Mouse (Mus musculus) cerebellum, adult 2 months (tissue): ENCODE results near the gene Nup153. TPM values are rescaled to one million over a fixed set of nuclear protein-coding genes. Genes with fewer than 3 reads are reported as not detected.

Source experiments
- DNase-seq, 2 experiments: peaks; one replicate each; pipeline ENCODE4 v3.0.0; 2021
- H3K27ac ChIP-seq: fragments of 200-500 bp; 2 replicates; pipeline ENCODE4 v1.5.1; 2012; ENCODE audit warnings: low read length, control low read depth, inconsistent platforms; ENCODE audit not compliant: insufficient read depth
- H3K27me3 ChIP-seq: fragments of 200-500 bp; 2 replicates; pipeline ENCODE4 v1.6.1; 2012; ENCODE audit warnings: inconsistent platforms, mild to moderate bottlenecking, low read length, moderate library complexity; ENCODE audit not compliant: control insufficient read depth, insufficient read depth
- H3K4me1 ChIP-seq: fragments of 200-500 bp; 2 replicates; pipeline ENCODE4 v1.6.1; 2011; ENCODE audit warnings: low read length; ENCODE audit not compliant: control insufficient read depth, insufficient read depth
- H3K4me3 ChIP-seq: fragments of 200-500 bp; replicated peaks from 2 replicates; pipeline ENCODE3; 2011; ENCODE audit warnings: mild to moderate bottlenecking, low read depth, low read length, control low read depth; ENCODE audit not compliant: insufficient read depth
- CTCF ChIP-seq: fragments of 200-500 bp; IDR thresholded peaks from 2 replicates; pipeline ENCODE4 v1.5.1; 2011; ENCODE audit warnings: low read depth, mild to moderate bottlenecking, control low read depth, low read length, moderate library complexity, borderline replicate concordance; ENCODE audit not compliant: insufficient read depth
- POLR2A ChIP-seq: fragments of 200-500 bp; IDR thresholded peaks from 2 replicates; pipeline ENCODE4 v1.6.1; 2011; ENCODE audit warnings: low read length, control low read depth, borderline replicate concordance; ENCODE audit not compliant: insufficient read depth
- WGBS: fragments of 180-500 bp; shearing (Covaris S2); methylation state at CpG from one replicate; pipeline ENCODE4 v1.1.7; 2018; 5-methylcytosine and 5-hydroxymethylcytosine counted together
- polyA plus RNA-seq: library from polyadenylated mRNA; depleted of rRNA; stranded (reverse); fragments of >200 nt; gene quantifications from 2 replicates; pipeline ENCODE4 v1.2.3, GENCODE M21; 2012

Nup153 gene
- polyA plus RNA-seq, 1 experiment, result 33.8 TPM

DNA sequence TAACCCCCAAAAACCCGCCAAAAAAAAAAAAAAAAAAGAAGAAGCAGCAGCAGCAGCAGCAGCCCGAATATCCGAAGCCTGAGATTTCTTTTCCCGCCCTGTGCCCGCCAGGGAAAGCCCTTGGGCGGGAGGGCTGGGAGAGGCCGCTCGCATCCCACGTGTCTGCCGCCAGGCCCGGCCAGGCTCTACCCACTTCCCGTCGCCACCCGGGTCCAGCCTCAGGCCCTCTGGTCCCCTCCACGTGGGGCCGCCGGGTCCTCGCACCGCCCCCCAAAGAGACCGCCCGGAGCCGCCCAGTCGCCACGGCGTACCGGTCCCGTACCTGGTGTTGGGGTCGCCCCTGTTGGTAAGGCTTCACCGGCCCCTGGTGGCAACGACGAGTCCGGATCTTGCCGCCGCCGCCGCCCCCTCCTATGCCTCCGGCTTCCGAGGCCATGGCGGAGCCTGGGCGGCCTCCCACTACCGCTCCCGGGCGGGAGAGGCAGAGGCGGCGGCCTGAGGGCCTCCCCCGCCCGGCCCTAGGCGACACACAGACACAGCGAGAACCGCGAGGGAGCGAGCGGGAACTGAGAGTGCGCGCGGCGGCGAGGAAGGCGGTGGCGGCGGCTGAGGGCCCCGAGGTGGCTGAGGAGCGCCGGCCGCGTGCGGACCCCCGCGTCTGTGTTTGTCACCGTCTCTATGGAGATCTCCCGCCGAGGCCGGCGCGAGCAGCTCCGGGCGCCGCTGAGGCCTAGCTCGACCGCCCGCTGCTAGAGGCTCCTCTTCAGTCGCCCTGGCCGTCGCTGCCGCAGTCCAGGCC is 503 bp downstream of the Nup153 start:
- Histone ChIP-seq H3K27me3 (no peaks in the 10 kb centered on the region), H3K4me1 (no peaks in the 10 kb centered on the region; the same call in 1 of the 2 replicates), H3K4me3 (peak overlapping the region; percentile 73), H3K27ac (peak overlapping the region; percentile 52)
- under 1% methylated on average over 85 of the region's 85 CpGs for WGBS
- no peak for DNase-seq
- TF ChIP-seq POLR2A, result no peak
- no peak for TF ChIP-seq CTCF

DNA sequence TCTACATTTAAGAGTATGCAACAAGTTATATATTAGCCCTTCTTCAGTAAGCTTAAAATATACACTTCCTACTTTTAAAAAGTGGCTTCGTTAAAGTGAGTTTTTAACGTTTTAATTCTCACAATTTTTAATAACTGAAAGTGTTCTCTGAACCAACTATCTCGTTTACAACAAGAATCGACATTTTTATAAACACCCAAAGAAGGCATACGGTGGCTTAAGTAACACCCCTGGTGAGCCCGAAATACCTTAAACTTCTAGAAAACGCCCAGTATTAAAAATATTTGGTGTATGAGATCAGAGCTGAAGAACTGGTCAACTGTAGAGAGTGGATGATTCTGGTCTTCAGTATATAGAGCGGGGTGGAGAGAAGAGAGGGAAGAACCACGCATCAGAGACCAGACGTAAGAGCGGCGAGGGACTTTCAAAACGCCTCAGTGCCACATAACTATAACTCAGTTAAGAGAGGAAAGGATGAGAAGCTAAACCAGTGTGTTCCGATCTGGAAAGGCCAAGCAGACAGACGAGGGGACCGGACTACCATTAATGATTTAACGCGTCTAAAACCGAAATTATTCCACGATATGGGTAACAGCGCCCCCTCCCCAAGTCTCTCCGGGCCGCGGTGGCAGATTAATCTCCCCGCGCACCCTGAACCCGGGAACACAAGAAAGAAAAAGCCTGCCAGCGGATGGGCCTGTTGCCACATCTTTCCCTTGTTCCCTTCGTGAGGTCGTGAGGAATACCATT is 1.3 kb downstream of the Nup153 start:
- no peak for DNase-seq
- Histone ChIP-seq H3K4me3 (peak overlapping the region; percentile 73), H3K4me1 (no peaks in the 10 kb centered on the region; the same call in 1 of the 2 replicates), H3K27me3 (no peaks in the 10 kb centered on the region), H3K27ac (no peak overlapping the region)
- no peak for TF ChIP-seq CTCF
- no peak for TF ChIP-seq POLR2A
- under 1% methylated on average over 30 of the region's 30 CpGs for WGBS

DNA sequence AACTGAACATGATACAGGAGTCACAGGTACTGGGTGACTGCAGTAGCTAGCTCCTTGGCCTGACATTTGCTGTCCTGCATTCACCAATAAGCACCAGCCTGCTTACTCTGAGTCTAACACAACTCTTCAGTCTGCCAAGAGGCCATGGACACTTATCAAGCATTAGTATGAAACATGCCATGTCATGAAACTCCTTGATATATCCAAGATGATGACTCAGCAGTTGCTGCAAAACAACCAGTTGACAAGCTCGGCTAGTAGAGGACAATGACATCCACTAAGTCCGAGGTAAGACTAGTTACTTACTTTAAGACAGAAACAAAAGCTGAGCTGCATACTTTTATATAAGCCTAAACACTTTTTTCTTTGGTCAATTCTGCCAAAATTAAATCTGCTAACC is 2.5 kb downstream of the Nup153 start:
- TF ChIP-seq POLR2A (no peak), CTCF (no peak)

DNA sequence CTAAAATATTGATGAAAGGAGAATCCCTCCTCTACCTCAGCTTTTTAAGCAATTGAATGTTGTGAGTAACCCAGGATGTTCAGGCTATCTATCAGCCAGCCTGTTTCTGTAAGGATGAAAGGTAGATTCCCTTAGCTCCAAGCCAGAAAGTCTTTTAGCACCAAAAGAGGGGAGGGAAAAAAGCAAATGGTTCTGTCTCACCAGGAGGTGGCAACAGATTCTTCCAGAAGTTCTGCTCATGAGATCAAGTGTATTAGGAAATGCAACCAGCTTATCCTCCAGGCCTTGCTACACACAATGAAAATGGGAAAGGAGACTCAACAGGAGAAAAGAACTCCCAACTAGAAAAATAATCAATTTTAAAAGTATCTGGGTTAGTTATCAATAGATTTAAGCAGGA is 3.4 kb downstream of the Nup153 start:
- no peak overlapping the region for H3K4me3 ChIP-seq
- H3K27ac ChIP-seq, result no peak overlapping the region
- TF ChIP-seq CTCF, result no peak
- no peak for TF ChIP-seq POLR2A
- H3K27me3 ChIP-seq, result no peaks in the 10 kb centered on the region
- H3K4me1 ChIP-seq, result no peaks in the 10 kb centered on the region; the same call in 1 of the 2 replicates
- DNase-seq, result no peak

More for the DNA sequence above, 2.5 kb downstream of the Nup153 start:
- no peak overlapping the region for H3K4me3 ChIP-seq
- no peaks in the 10 kb centered on the region for H3K27me3 ChIP-seq
- no peaks in the 10 kb centered on the region; the same call in 1 of the 2 replicates for H3K4me1 ChIP-seq
- no peak overlapping the region for H3K27ac ChIP-seq
- no peak for DNase-seq
- 16% methylated on average over 2 of the region's 2 CpGs for WGBS

DNA sequence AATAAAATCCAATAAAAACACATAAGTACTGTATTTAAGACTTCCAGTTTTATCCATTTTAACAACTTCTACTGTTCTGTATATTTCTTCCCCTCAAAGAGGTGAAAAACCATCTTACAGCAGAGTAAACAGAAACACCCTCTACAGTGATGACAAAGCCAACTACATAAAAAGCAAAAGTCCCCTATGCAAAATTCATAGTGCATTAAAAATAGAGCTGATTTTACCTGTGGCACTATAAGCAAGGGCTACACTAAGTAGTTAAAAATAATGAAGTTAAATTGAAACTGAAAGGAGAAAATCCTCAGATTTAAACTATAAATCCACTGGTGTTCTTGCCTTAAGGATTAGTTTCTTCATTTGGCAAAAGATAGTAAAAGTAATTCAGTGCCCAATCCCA is 6.7 kb downstream of the Nup153 start:
- DNase-seq, result no peak
- no peak overlapping the region for H3K4me3 ChIP-seq
- TF ChIP-seq POLR2A, result no peak
- no peak overlapping the region for H3K27ac ChIP-seq
- peaks cover 2% of the 10 kb centered on the region; the same call in 1 of the 2 replicates for H3K4me1 ChIP-seq
- H3K27me3 ChIP-seq, result no peaks in the 10 kb centered on the region

DNA sequence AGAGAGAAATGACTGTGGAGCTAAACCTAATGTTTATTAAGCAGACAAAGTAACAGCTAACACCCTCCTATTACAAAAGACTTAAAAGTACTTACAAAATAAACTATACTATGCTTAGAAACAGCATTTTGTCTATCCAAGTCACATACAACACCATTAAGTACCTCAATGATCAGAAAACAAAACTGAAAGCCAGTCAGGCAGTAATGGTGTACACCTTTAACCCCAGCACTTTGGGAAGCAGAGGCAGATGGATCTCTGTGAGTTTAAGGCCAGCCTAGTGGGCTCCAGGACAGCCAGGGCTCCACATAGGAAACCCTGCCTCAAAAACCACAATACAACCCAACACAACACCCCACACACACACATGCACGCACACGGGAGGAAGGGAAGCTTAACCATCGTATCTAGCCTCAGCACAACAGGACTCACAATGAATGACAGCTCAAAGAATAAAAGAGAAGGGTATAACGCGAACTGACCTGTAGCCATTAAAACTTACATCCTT is 8.8 kb downstream of the Nup153 start:
- no peak overlapping the region for H3K27ac ChIP-seq
- peaks cover 2% of the 10 kb centered on the region; the same call in 1 of the 2 replicates for H3K4me1 ChIP-seq
- WGBS, result 68% methylated on average over 5 of the region's 5 CpGs
- no peak for DNase-seq
- no peak for TF ChIP-seq CTCF
- no peak for TF ChIP-seq POLR2A
- no peaks in the 10 kb centered on the region for H3K27me3 ChIP-seq
- H3K4me3 ChIP-seq, result no peak overlapping the region

DNA sequence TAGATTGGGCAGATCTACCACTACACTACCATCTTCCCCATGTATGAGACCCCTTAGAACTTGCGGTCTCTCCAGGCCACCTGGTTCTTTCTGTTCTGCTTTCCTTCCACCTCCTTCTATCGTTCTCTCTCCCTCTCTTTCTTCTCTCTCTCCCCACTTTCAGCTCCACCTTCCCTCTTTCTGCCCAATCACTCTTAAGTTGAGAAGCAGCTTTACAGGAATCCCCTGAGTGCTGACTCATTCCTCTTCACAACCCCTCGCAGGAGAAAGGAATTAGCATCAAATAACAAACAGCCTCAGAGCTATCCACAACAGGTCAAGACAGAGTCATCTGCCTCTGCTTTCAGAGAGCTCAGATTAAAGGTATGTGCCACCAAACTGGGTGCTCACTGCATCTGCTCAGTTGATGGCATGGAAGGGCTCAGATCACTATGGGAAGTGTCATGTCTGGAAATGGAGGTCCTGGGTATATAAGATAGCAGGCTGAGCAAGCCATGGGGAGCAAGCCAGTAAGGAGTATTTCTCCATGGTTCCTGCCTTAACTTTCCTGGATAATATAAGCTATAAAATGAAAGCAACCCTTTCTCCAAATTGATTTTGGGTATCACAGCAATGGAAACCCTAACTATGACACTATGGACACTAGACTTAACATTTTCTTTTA is 11.6 kb downstream of the Nup153 start:
- Histone ChIP-seq H3K4me1 (peaks cover 2% of the 10 kb centered on the region; the same call in 1 of the 2 replicates), H3K27ac (no peak overlapping the region), H3K4me3 (no peak overlapping the region), H3K27me3 (no peaks in the 10 kb centered on the region)
- no peak for TF ChIP-seq CTCF
- TF ChIP-seq POLR2A, result no peak
- 85% methylated on average over 3 of the region's 3 CpGs for WGBS
- no peak for DNase-seq
